Mouse (Mus musculus): ENCODE measurements around the gene Fabp6.

Gene Fabp6

GRCm38 (mm10) chr11:43601440-43601839 is at the start of gene Fabp6:
Gene Fabp6, minus strand, starts transcription at chr11:43601540.
- DNase-seq (ENCODE audit: low read depth, low spot score) = no peak

- DNase-seq (ENCODE audit: low read depth, low spot score) = no peak
Observed at GRCm38 (mm10) chr11:43645286-43645685, 43.9 kb upstream of the Fabp6 start.

GRCm38 (mm10) chr11:43643180-43643591 is 41.8 kb upstream of the Fabp6 start:
- no peak for DNase-seq (ENCODE audit: low read depth, low spot score)

GRCm38 (mm10) chr11:43638486-43638885 is 37.1 kb upstream of the Fabp6 start:
- no peak for DNase-seq (ENCODE audit: low read depth, low spot score)

GRCm38 (mm10) chr11:43636761-43637160 is 35.4 kb upstream of the Fabp6 start:
- no peak for DNase-seq (ENCODE audit: low read depth, low spot score)

GRCm38 (mm10) chr11:43633658-43634401 is 32.5 kb upstream of the Fabp6 start:
- DNase-seq (ENCODE audit: low read depth, low spot score) = peak; percentile 70

- no peak for DNase-seq (ENCODE audit: low read depth, low spot score)
Observed at GRCm38 (mm10) chr11:43633165-43633564, 31.8 kb upstream of the Fabp6 start.

- DNase-seq (ENCODE audit: low read depth, low spot score) = no peak
Observed at GRCm38 (mm10) chr11:43632566-43632965, 31.2 kb upstream of the Fabp6 start.

- DNase-seq (ENCODE audit: low read depth, low spot score) = no peak
Observed at GRCm38 (mm10) chr11:43631645-43632044, 30.3 kb upstream of the Fabp6 start.

GRCm38 (mm10) chr11:43626927-43627645 is 25.7 kb upstream of the Fabp6 start:
- DNase-seq (ENCODE audit: low read depth, low spot score) = no peak

- DNase-seq (ENCODE audit: low read depth, low spot score) = no peak
Observed at GRCm38 (mm10) chr11:43626300-43626926, 25.1 kb upstream of the Fabp6 start.

GRCm38 (mm10) chr11:43624341-43624740 is 23.0 kb upstream of the Fabp6 start:
- DNase-seq (ENCODE audit: low read depth, low spot score) = no peak

GRCm38 (mm10) chr11:43621769-43622168 is 20.4 kb upstream of the Fabp6 start:
- DNase-seq (ENCODE audit: low read depth, low spot score) = no peak

- no peak for DNase-seq (ENCODE audit: low read depth, low spot score)
Observed at GRCm38 (mm10) chr11:43618403-43618802, 17.1 kb upstream of the Fabp6 start.

GRCm38 (mm10) chr11:43617924-43618323 is 16.6 kb upstream of the Fabp6 start:
- DNase-seq (ENCODE audit: low read depth, low spot score) = no peak

GRCm38 (mm10) chr11:43612834-43613488 is 11.6 kb upstream of the Fabp6 start:
- DNase-seq (ENCODE audit: low read depth, low spot score) = peak; percentile 83

- DNase-seq (ENCODE audit: low read depth, low spot score) = no peak
Observed at GRCm38 (mm10) chr11:43610662-43611033, 9.3 kb upstream of the Fabp6 start.

- no peak for DNase-seq (ENCODE audit: low read depth, low spot score)
Observed at GRCm38 (mm10) chr11:43610006-43610661, 8.8 kb upstream of the Fabp6 start.

- DNase-seq (ENCODE audit: low read depth, low spot score) = no peak
Observed at GRCm38 (mm10) chr11:43608440-43608839, 7.1 kb upstream of the Fabp6 start.

- DNase-seq (ENCODE audit: low read depth, low spot score) = no peak
Observed at GRCm38 (mm10) chr11:43605859-43606258, 4.5 kb upstream of the Fabp6 start.

- DNase-seq (ENCODE audit: low read depth, low spot score) = no peak
Observed at GRCm38 (mm10) chr11:43604891-43605290, 3.6 kb upstream of the Fabp6 start.

- DNase-seq (ENCODE audit: low read depth, low spot score) = no peak
Observed at GRCm38 (mm10) chr11:43604207-43604606, 2.9 kb upstream of the Fabp6 start.
